Mouse (Mus musculus): ENCODE data around the gene Dlx5.

GRCm38 (mm10) chr6:6830446-6830845, 51.4 kb downstream of the Dlx5 start:
- TF ChIP-seq POLR2A (IDR thresholded peaks at IDR 0.05; ENCODE audit: control insufficient read depth, extremely low read depth, insufficient read depth, low read length, poor library complexity) (no peak), CTCF (IDR thresholded peaks at IDR 0.05; ENCODE audit: borderline replicate concordance, control insufficient read depth, extremely low read depth, insufficient read depth, low read length, poor library complexity) (no peak)

Measured in thymus, adult 2 months (tissue).